Mouse (Mus musculus) stomach, embryonic 14.5 days (tissue): Measurements from ENCODE around the gene Serpinb2. TPM values are rescaled to one million over a fixed set of nuclear protein-coding genes. Genes with fewer than 3 reads are reported as not detected.

Source experiments
- ATAC-seq: fragments of 200-750 bp; cut with Nextera tagmentation; 2 replicates; pipeline ENCODE4 v1.8.0; 2017; ENCODE audit warnings: low read depth, moderate TSS enrichment; ENCODE audit not compliant: insufficient number of reproducible peaks, insufficient read depth, low FRiP score
- H3K27ac ChIP-seq: fragments of 300-500 bp; sonication (generic); 2 replicates; pipeline ENCODE4 v1.5.1; 2014; ENCODE audit warnings: mild to moderate bottlenecking, low read length, moderate library complexity, mixed read lengths
- H3K27me3 ChIP-seq: fragments of 300-500 bp; sonication (generic); 2 replicates; pipeline ENCODE4 v1.6.1; 2014; ENCODE audit warnings: low read length, control low read depth, mixed read lengths; ENCODE audit not compliant: control insufficient read depth, insufficient read depth
- H3K36me3 ChIP-seq: fragments of 300-500 bp; sonication (generic); 2 replicates; pipeline ENCODE4 v1.6.1; 2014; ENCODE audit warnings: mild to moderate bottlenecking, control low read depth, low read length, moderate library complexity, mixed read lengths; ENCODE audit not compliant: control insufficient read depth, insufficient read depth
- H3K4me1 ChIP-seq: fragments of 300-500 bp; sonication (generic); 2 replicates; pipeline ENCODE4 v1.6.1; 2014; ENCODE audit warnings: low read length, control low read depth, mixed read lengths; ENCODE audit not compliant: control insufficient read depth, insufficient read depth
- H3K4me2 ChIP-seq: fragments of 300-500 bp; sonication (generic); replicated peaks from 2 replicates; pipeline ENCODE4 v1.6.1; 2014; ENCODE audit warnings: low read depth, low read length, control low read depth
- H3K4me3 ChIP-seq: fragments of 300-500 bp; sonication (generic); 2 replicates; pipeline ENCODE4 v1.5.1; 2014; ENCODE audit warnings: low read depth, low read length, control low read depth
- H3K9ac ChIP-seq: fragments of 300-500 bp; sonication (generic); replicated peaks from 2 replicates; pipeline ENCODE4 v1.6.1; 2014; ENCODE audit warnings: low read depth, mild to moderate bottlenecking, control low read depth, low read length, moderate library complexity, mixed read lengths
- H3K9me3 ChIP-seq: fragments of 300-500 bp; sonication (generic); 2 replicates; pipeline ENCODE4 v1.6.1; 2016; ENCODE audit warnings: low read depth, low read length, control low read depth; ENCODE audit not compliant: control insufficient read depth
- WGBS: fragments of 180-500 bp; shearing (Covaris S2); extraction: QIAGEN DNeasy Blood & Tissue Kit; methylation state at CpG from one replicate; pipeline ENCODE4 v1.1.7; 2014; 5-methylcytosine and 5-hydroxymethylcytosine counted together
- polyA plus RNA-seq: library from polyadenylated mRNA; unstranded; fragments of >200 nt; fragmentation: Nextera tagmentation; extraction: Ambion mirVana; gene quantifications from 2 replicates; pipeline ENCODE4 v1.2.1, GENCODE M21; 2014

Serpinb2 gene
- polyA plus RNA-seq, 1 experiment from 2014 or later = not detected

- H3K9me3 ChIP-seq = no peaks in the 10 kb centered on the region
- H3K4me3 ChIP-seq = no peak overlapping the region
- H3K27ac ChIP-seq = no peak overlapping the region
- H3K4me2 ChIP-seq = no peak overlapping the region
- no peaks in the 10 kb centered on the region for H3K4me1 ChIP-seq
- H3K9ac ChIP-seq = no peak overlapping the region
- ATAC-seq = no peak
- H3K36me3 ChIP-seq = no peaks in the 10 kb centered on the region
- H3K27me3 ChIP-seq = no peaks in the 10 kb centered on the region
- 64% methylated on average over 2 of the region's 2 CpGs for WGBS
Measured at GRCm38 (mm10) chr1:107512194-107513138, 1.2 kb downstream of the Serpinb2 start.

DNA sequence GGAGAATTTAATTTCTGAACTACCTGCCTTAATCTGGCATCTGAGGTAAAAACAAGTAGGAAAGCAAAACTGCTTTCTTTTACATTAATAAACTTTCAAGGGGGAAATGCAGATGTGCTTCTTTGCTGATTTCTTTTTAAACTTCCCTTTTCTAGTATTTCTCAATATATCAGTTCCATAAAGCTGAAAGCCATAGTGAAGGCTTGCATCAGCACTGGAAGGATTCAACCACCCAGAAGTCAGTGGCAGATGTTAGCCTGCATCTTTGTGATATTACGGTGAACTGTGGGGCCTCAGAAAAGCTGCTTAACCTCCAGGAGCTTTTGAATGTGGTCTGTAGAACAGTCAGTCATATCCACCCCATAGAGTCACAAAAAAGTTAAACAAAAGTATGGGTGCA lies 2.3 kb downstream of the Serpinb2 start:
- Histone ChIP-seq H3K4me3 (no peak overlapping the region), H3K27ac (no peak overlapping the region), H3K27me3 (no peaks in the 10 kb centered on the region), H3K9me3 (no peaks in the 10 kb centered on the region), H3K36me3 (no peaks in the 10 kb centered on the region), H3K9ac (no peak overlapping the region), H3K4me2 (no peak overlapping the region), H3K4me1 (no peaks in the 10 kb centered on the region)
- WGBS = 73% methylated on average over 1 of the region's 1 CpGs
- ATAC-seq = no peak

DNA sequence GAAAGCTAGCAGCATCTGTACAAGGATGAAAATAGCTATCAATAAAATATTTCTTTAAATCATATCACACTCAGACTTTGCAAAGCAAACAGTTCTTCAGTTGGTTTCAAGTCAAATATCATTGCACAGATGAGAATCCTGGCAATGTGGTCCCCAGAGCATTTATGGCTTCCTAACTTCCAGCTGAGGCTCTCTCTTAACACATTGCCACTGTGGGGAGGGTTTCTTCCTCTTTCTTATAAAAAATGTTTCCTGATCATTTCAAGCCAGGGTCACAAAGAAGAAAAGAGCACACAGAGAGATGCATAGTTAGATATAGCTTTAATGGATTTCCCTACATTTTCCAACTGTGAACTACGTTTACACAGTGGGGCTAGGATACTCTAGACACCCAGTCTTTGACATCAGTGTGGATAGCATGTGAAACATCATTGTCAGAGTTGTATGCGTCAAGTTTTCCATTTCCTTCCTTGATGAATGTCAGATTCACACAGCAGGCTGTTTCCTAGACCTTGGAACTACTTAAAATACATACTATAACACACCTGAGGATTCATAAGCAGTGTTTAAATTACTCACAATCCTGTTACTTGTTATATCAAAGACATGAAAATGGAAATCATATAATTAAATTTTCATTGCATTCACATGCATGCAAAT lies 4.7 kb downstream of the Serpinb2 start:
- no peaks in the 10 kb centered on the region for H3K27me3 ChIP-seq
- no peak overlapping the region for H3K9ac ChIP-seq
- no peaks in the 10 kb centered on the region for H3K9me3 ChIP-seq
- no peak overlapping the region for H3K4me2 ChIP-seq
- H3K4me1 ChIP-seq = no peaks in the 10 kb centered on the region
- no peak for ATAC-seq
- WGBS = 63% methylated on average over 2 of the region's 2 CpGs
- H3K36me3 ChIP-seq = no peaks in the 10 kb centered on the region
- no peak overlapping the region for H3K27ac ChIP-seq
- H3K4me3 ChIP-seq = no peak overlapping the region

- ATAC-seq = no peak
- H3K27ac ChIP-seq = no peak overlapping the region
- H3K4me3 ChIP-seq = no peak overlapping the region
- no peaks in the 10 kb centered on the region for H3K9me3 ChIP-seq
- H3K27me3 ChIP-seq = no peaks in the 10 kb centered on the region
- no peaks in the 10 kb centered on the region for H3K36me3 ChIP-seq
- WGBS = 70% methylated on average over 4 of the region's 4 CpGs
- H3K9ac ChIP-seq = no peak overlapping the region
- H3K4me1 ChIP-seq = no peaks in the 10 kb centered on the region
- no peak overlapping the region for H3K4me2 ChIP-seq
Measured at GRCm38 (mm10) chr1:107525592-107525991, 14.4 kb downstream of the Serpinb2 start.

DNA sequence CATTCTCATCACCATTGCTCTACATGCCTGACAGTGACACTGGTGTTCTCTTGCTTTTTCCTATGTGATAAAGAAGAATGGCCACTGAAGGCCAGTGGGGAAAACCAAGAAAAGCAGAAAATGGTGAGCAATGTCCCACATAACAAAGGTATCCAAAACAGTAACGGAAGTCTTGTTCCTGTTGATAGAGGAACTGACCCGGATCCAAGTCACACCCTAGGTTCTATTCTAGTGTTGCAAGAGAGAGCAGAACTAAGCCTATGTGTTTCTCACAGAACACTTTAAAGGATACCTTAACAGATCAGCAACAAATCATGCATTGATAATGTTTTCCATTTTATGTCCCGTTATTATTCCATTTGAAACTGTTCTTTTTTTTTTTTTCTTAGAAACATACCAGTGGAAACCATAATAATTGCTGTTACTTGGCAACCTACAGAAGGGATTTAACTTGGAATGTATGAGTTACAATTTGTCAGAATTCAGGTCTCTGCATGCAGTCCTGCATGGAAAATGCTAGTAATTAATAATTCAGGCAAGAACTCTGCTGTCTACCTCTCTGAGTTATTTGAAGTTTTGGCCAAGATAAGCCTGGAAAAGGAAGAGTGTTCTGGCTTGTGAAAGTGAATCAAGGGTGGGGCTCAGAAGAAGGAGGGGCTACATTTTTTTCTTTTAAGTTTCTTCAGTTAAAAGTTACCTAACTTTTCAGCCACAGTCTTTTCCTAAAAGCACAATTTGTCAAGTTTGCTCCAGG lies 17.3 kb downstream of the Serpinb2 start:
- Histone ChIP-seq H3K27ac (no peak overlapping the region), H3K9me3 (no peaks in the 10 kb centered on the region), H3K4me2 (no peak overlapping the region), H3K9ac (no peak overlapping the region), H3K27me3 (no peaks in the 10 kb centered on the region), H3K4me3 (no peak overlapping the region), H3K36me3 (no peaks in the 10 kb centered on the region), H3K4me1 (no peaks in the 10 kb centered on the region)
- no peak; the same call in 1 of the 2 replicates for ATAC-seq
- 54% methylated on average over 3 of the region's 3 CpGs for WGBS

GRCm38 (mm10) chr1:107529365-107530052 lies 18.3 kb downstream of the Serpinb2 start:
- H3K9ac ChIP-seq = no peak overlapping the region
- ATAC-seq = no peak
- H3K36me3 ChIP-seq = no peaks in the 10 kb centered on the region
- H3K27me3 ChIP-seq = no peaks in the 10 kb centered on the region
- H3K9me3 ChIP-seq = no peaks in the 10 kb centered on the region
- H3K27ac ChIP-seq = no peak overlapping the region
- WGBS = 64% methylated on average over 5 of the region's 5 CpGs
- H3K4me2 ChIP-seq = no peak overlapping the region
- no peaks in the 10 kb centered on the region for H3K4me1 ChIP-seq
- H3K4me3 ChIP-seq = no peak overlapping the region

- no peaks in the 10 kb centered on the region for H3K36me3 ChIP-seq
- no peaks in the 10 kb centered on the region for H3K27me3 ChIP-seq
- H3K9me3 ChIP-seq = no peaks in the 10 kb centered on the region
- H3K4me1 ChIP-seq = no peaks in the 10 kb centered on the region
- H3K4me2 ChIP-seq = no peak overlapping the region
- no peak overlapping the region for H3K27ac ChIP-seq
- no peak overlapping the region for H3K4me3 ChIP-seq
- ATAC-seq = no peak
- 75% methylated on average over 3 of the region's 3 CpGs for WGBS
- H3K9ac ChIP-seq = no peak overlapping the region
Measured at GRCm38 (mm10) chr1:107533736-107534135, 22.5 kb downstream of the Serpinb2 start.

GRCm38 (mm10) chr1:107537435-107537834 lies 26.2 kb downstream of the Serpinb2 start:
- Histone ChIP-seq H3K4me2 (no peak overlapping the region), H3K9me3 (no peaks in the 10 kb centered on the region), H3K4me1 (no peaks in the 10 kb centered on the region), H3K9ac (no peak overlapping the region), H3K4me3 (no peak overlapping the region), H3K27me3 (no peaks in the 10 kb centered on the region), H3K36me3 (no peaks in the 10 kb centered on the region), H3K27ac (no peak overlapping the region)
- ATAC-seq = no peak
- 82% methylated on average over 1 of the region's 1 CpGs for WGBS
